Mouse (Mus musculus) layer of hippocampus, adult 9-10 months (tissue): ENCODE measurements at regions not wholly inside any gene's neighbourhood (a gene's known extent, or its start where the extent isn't known, plus 50 kb on each side); places are given as distances from the start of the nearest gene placed in this dataset.

Experiments
- DNase-seq: peaks from one replicate; pipeline ENCODE4 v3.0.0; 2022; ENCODE audit warnings: low spot score

GRCm38 (mm10) chr17:93665889-93666288 lies 467.1 kb downstream of the Adcyap1 start:
- no peak for DNase-seq

- DNase-seq, result no peak
These were observed 477.6 kb downstream of the Adcyap1 start for GRCm38 (mm10) chr17:93676366-93676962.

- no peak for DNase-seq
These were observed 501.9 kb downstream of the Adcyap1 start for GRCm38 (mm10) chr17:93700685-93701084.

GRCm38 (mm10) chr17:93717623-93718022 lies 518.8 kb downstream of the Adcyap1 start:
- DNase-seq, result no peak

GRCm38 (mm10) chr17:93741341-93741740 lies 542.5 kb downstream of the Adcyap1 start:
- no peak for DNase-seq

- peak; percentile 0 for DNase-seq
These were observed 563.5 kb downstream of the Adcyap1 start for GRCm38 (mm10) chr17:93762349-93762748.
